Mouse (Mus musculus): ENCODE data around the gene Ascc3.

GRCm38 (mm10) chr10:50690324-50690723 is 97.9 kb downstream of the Ascc3 start:
- TF ChIP-seq EP300 (IDR thresholded peaks at IDR 0.05; ENCODE audit: low read depth) (no peak), CTCF (IDR thresholded peaks at IDR 0.05; ENCODE audit: low read depth) (no peak)

All from heart, postnatal 0 days (tissue).